In the genomic region with DNA sequence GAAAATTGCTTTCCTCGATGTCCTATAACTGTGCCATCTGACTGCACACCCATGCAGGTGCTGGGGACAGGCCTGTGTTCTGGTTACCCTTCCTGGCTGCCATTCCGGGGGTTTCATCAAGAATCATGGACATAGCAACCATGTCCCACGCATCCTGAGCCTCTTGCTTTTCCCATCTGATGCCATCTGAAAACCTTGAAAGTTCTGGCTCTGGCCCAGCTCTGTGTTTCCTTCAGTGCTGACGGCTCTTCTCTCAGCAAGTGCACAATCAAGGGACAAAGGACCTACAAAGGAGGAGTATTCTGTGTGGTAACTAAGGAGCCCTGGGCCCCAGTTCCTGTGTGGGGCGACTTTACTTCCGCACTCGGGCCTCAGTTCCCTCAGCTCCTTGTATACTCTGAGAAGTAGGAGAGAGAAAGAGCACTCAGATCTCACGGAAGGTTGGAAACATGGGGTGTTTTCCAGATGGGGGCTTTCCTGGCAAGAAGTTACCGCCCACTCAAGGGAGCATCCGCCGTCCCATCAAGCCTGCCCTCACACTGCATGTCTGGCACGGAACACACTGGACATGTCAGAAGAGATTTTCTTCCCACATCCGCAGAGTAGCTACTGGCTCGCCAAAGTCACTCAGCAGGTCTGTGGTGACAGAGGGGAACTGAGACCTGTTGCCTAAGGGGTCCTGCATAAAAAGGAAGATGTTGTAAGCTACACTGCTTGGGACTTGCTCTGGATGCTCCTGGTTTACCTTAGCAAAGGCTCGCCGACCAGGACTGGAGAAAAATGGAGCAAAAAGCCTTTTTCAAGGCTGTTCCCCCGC, we compare ENCODE assay signal across 9 mouse cellular contexts. TPM values are rescaled to one million over a fixed set of nuclear protein-coding genes. Genes with fewer than 3 reads are reported as not detected.
DNase-seq lines count a peak whose midpoint lies in the region; ATAC-seq and TF ChIP-seq lines count a peak whose summit lies in the region.
"Had no signal": no experiment of that assay in that cellular context is flagged by ENCODE, and none has a peak within 500 bp of the region (broad histone marks: within the 10 kb centered on the region; RNA-seq: fewer than 3 reads in every experiment).

No protein-coding gene starts in this region.

- no peak overlapping the region for H3K4me2 ChIP-seq in midbrain, postnatal 0 days (ENCODE audit: low read depth, low read length, poor library complexity, severe bottlenecking)
- H3K4me2 ChIP-seq in midbrain, embryonic 16.5 days (ENCODE audit: low read length): no peak overlapping the region
- H3K4me2 ChIP-seq in intestine, embryonic 16.5 days (ENCODE audit: low read depth, low read length): no peak overlapping the region
- H3K4me2 ChIP-seq in forebrain, embryonic 14.5 days (ENCODE audit: low read length): no peak overlapping the region

- H3K9ac ChIP-seq in midbrain, postnatal 0 days (replicated peaks; ENCODE audit: low read length, poor library complexity, severe bottlenecking): no peak overlapping the region
- H3K9ac ChIP-seq in midbrain, embryonic 16.5 days (ENCODE audit: low read depth, low read length): no peak overlapping the region
- no peak overlapping the region for H3K9ac ChIP-seq in intestine, embryonic 16.5 days (ENCODE audit: low read depth, low read length)
- no peak overlapping the region for H3K9ac ChIP-seq in forebrain, embryonic 14.5 days (ENCODE audit: low read length)

- no peak for TF ChIP-seq CTCF in midbrain, postnatal 0 days (IDR thresholded peaks at IDR 0.05)

- peak; percentile 50; the same call in 1 of the 2 replicates for ATAC-seq in frontal cortex, adult (ENCODE audit: low TSS enrichment)
- no peak for ATAC-seq in midbrain, postnatal 0 days (ENCODE audit: low FRiP score)
- no peak for ATAC-seq in midbrain, embryonic 16.5 days
- ATAC-seq in granulocyte monocyte progenitor cell, adult 5-6 weeks (replicated peaks; ENCODE audit: poor library complexity, severe bottlenecking): peak; percentile 96
- ATAC-seq in intestine, embryonic 16.5 days: no peak
- no peak for ATAC-seq in forebrain, embryonic 14.5 days

- H3K27me3 ChIP-seq in midbrain, postnatal 0 days (ENCODE audit: insufficient read depth, low read length): no peaks in the 10 kb centered on the region
- H3K27me3 ChIP-seq in midbrain, embryonic 16.5 days (ENCODE audit: control insufficient read depth, insufficient read depth, low read depth, low read length): no peaks in the 10 kb centered on the region
- no peaks in the 10 kb centered on the region for H3K27me3 ChIP-seq in splenic B cell, adult 2 months (ENCODE audit: control insufficient read depth, insufficient read depth, low read length, poor library complexity, severe bottlenecking)
- no peaks in the 10 kb centered on the region for H3K27me3 ChIP-seq in intestine, embryonic 16.5 days (replicated peaks; ENCODE audit: control insufficient read depth, insufficient read depth, low read length)
- no peaks in the 10 kb centered on the region for H3K27me3 ChIP-seq in forebrain, embryonic 14.5 days (replicated peaks; ENCODE audit: control insufficient read depth, insufficient read depth, low read length)

- H3K27ac ChIP-seq in midbrain, postnatal 0 days (ENCODE audit: low read depth, low read length): no peak overlapping the region
- no peak overlapping the region for H3K27ac ChIP-seq in midbrain, embryonic 16.5 days (ENCODE audit: low read length)
- no peak overlapping the region for H3K27ac ChIP-seq in intestine, embryonic 16.5 days (ENCODE audit: low read length)
- H3K27ac ChIP-seq in forebrain, embryonic 14.5 days (ENCODE audit: low read depth, low read length): no peak overlapping the region

- H3K36me3 ChIP-seq in midbrain, postnatal 0 days (ENCODE audit: insufficient read depth, low read length): no peaks in the 10 kb centered on the region
- no peaks in the 10 kb centered on the region for H3K36me3 ChIP-seq in midbrain, embryonic 16.5 days (ENCODE audit: control insufficient read depth, insufficient read depth, low read length)
- no peaks in the 10 kb centered on the region for H3K36me3 ChIP-seq in splenic B cell, adult 2 months (ENCODE audit: control insufficient read depth, insufficient read depth, low read length, poor library complexity, severe bottlenecking)
- H3K36me3 ChIP-seq in intestine, embryonic 16.5 days (ENCODE audit: control insufficient read depth, insufficient read depth, low read length): no peaks in the 10 kb centered on the region
- no peaks in the 10 kb centered on the region for H3K36me3 ChIP-seq in forebrain, embryonic 14.5 days (ENCODE audit: control insufficient read depth, insufficient read depth, low read length)

- no peaks in the 10 kb centered on the region for H3K4me1 ChIP-seq in midbrain, postnatal 0 days (ENCODE audit: insufficient read depth, low read length)
- no peaks in the 10 kb centered on the region for H3K4me1 ChIP-seq in midbrain, embryonic 16.5 days (ENCODE audit: control insufficient read depth, insufficient read depth, low read length)
- H3K4me1 ChIP-seq in intestine, embryonic 16.5 days (ENCODE audit: control insufficient read depth, insufficient read depth, low read length): no peaks in the 10 kb centered on the region
- no peaks in the 10 kb centered on the region for H3K4me1 ChIP-seq in forebrain, embryonic 14.5 days (ENCODE audit: control insufficient read depth, insufficient read depth, low read length)

- H3K4me3 ChIP-seq in midbrain, postnatal 0 days (ENCODE audit: low read depth, low read length): no peak overlapping the region
- H3K4me3 ChIP-seq in midbrain, embryonic 16.5 days (ENCODE audit: low read depth, low read length): no peak overlapping the region
- no peak overlapping the region for H3K4me3 ChIP-seq in intestine, embryonic 16.5 days (ENCODE audit: low read length)
- H3K4me3 ChIP-seq in forebrain, embryonic 14.5 days (ENCODE audit: low read depth, low read length): no peak overlapping the region

- H3K9me3 ChIP-seq in midbrain, postnatal 0 days (ENCODE audit: low read length): no peaks in the 10 kb centered on the region
- no peaks in the 10 kb centered on the region for H3K9me3 ChIP-seq in midbrain, embryonic 16.5 days (replicated peaks; ENCODE audit: control insufficient read depth, low read length, poor library complexity, severe bottlenecking)
- no peaks in the 10 kb centered on the region for H3K9me3 ChIP-seq in intestine, embryonic 16.5 days (ENCODE audit: control insufficient read depth, low read length)
- no peaks in the 10 kb centered on the region for H3K9me3 ChIP-seq in forebrain, embryonic 14.5 days (replicated peaks; ENCODE audit: control insufficient read depth, low read length)

- 82% methylated on average over 17 of the region's 17 CpGs for WGBS in midbrain, postnatal 0 days
- WGBS in midbrain, embryonic 16.5 days: 83% methylated on average over 17 of the region's 17 CpGs
- WGBS in intestine, embryonic 16.5 days: 79% methylated on average over 17 of the region's 17 CpGs
- WGBS in forebrain, embryonic 14.5 days: 78% methylated on average over 17 of the region's 17 CpGs

- no peak for DNase-seq in frontal cortex, postnatal 25 days (ENCODE audit: low spot score in 2 of 2)
- peak; percentile 27 for DNase-seq in midbrain, postnatal 0 days (ENCODE audit: low spot score)
- DNase-seq in splenic B cell, adult 2 months (ENCODE audit: low read depth, low spot score): peak; percentile 14
- no peak for DNase-seq in forebrain, embryonic 14.5 days (ENCODE audit: low spot score)
- DNase-seq: heart, postnatal 10 days had no signal

RNA-seq across cellular contexts. Expression of a gene that starts 24.5 kb away (rescaled TPM):
- 18.3 and 20.2 TPM in 2 replicates for total RNA-seq in midbrain, postnatal 0 days (2014; rRNA removed)
- 8.5 TPM in 2 replicates for polyA plus RNA-seq in midbrain, postnatal 0 days (2015; fragmentation: Nextera tagmentation; extraction: Ambion mirVana)
- polyA plus RNA-seq in midbrain, embryonic 16.5 days (2015; fragmentation: Nextera tagmentation; extraction: Ambion mirVana): 11.7 and 12.6 TPM in 2 replicates
- 14.2 and 44.5 TPM in 2 replicates for total RNA-seq in granulocyte monocyte progenitor cell, adult 5-6 weeks (2014; fragmentation: Nextera tagmentation)
- 9.7 and 13.8 TPM in 2 replicates for total RNA-seq in granulocyte monocyte progenitor cell, adult 5-6 weeks (2017)
- polyA plus RNA-seq in intestine, embryonic 16.5 days (2015; fragmentation: Nextera tagmentation; extraction: Ambion mirVana): 7.3 and 7.4 TPM in 2 replicates
- 4.7 and 7.3 TPM in 2 replicates for polyA plus RNA-seq in forebrain, embryonic 14.5 days (2014; fragmentation: Nextera tagmentation; extraction: Ambion mirVana)

RNA-seq across cellular contexts. Expression of a gene that starts 31.8 kb away (rescaled TPM):
- total RNA-seq in midbrain, postnatal 0 days (2014; rRNA removed): 28.8 and 32.3 TPM in 2 replicates
- 9.4 and 9.6 TPM in 2 replicates for polyA plus RNA-seq in midbrain, postnatal 0 days (2015; fragmentation: Nextera tagmentation; extraction: Ambion mirVana)
- polyA plus RNA-seq in midbrain, embryonic 16.5 days (2015; fragmentation: Nextera tagmentation; extraction: Ambion mirVana): 10.5 and 10.6 TPM in 2 replicates
- 16.3 and 28.7 TPM in 2 replicates for total RNA-seq in granulocyte monocyte progenitor cell, adult 5-6 weeks (2014; fragmentation: Nextera tagmentation)
- 25.9 and 28.3 TPM in 2 replicates for total RNA-seq in granulocyte monocyte progenitor cell, adult 5-6 weeks (2017)
- 12.9 and 13.9 TPM in 2 replicates for polyA plus RNA-seq in intestine, embryonic 16.5 days (2015; fragmentation: Nextera tagmentation; extraction: Ambion mirVana)
- 19.7 and 19.8 TPM in 2 replicates for polyA plus RNA-seq in forebrain, embryonic 14.5 days (2014; fragmentation: Nextera tagmentation; extraction: Ambion mirVana)

Comparison
In these comparisons a context has a peak if more than half of its experiments do, and no peak if none do; other contexts are left out.
1. ATAC-seq: peak in frontal cortex, adult (single experiment) and granulocyte monocyte progenitor cell, adult 5-6 weeks (single experiment); none in midbrain, postnatal 0 days (single experiment), midbrain, embryonic 16.5 days (single experiment), intestine, embryonic 16.5 days (single experiment) and forebrain, embryonic 14.5 days (single experiment).
2. DNase-seq: peak in midbrain, postnatal 0 days (single experiment) and splenic B cell, adult 2 months (single experiment); none in frontal cortex, postnatal 25 days (0 of 2) and forebrain, embryonic 14.5 days (single experiment).